Comparison of ENCODE assay signal across 28 mouse cellular contexts in genomic region chr17:46598963-46599362, GRCm38 (mm10).
"Had no signal": no experiment of that assay in that cellular context is flagged by ENCODE, and none has a peak within 500 bp of the region (broad histone marks: within the 10 kb centered on the region; RNA-seq: fewer than 3 reads in every experiment).

No protein-coding gene starts in this region.

- H3K27ac ChIP-seq: embryonic facial prominence, embryonic 10.5 days; embryonic facial prominence, embryonic 12.5 days; embryonic facial prominence, embryonic 13.5 days; embryonic facial prominence, embryonic 15.5 days; forebrain, embryonic 13.5 days; forebrain, embryonic 15.5 days; gastrocnemius, adult 2 months; heart, adult 2 months had no signal

- ATAC-seq: forebrain, embryonic 13.5 days; forebrain, embryonic 14.5 days; forebrain, embryonic 15.5 days; forebrain, embryonic 16.5 days; forebrain, postnatal 0 days had no signal

- H3K4me3 ChIP-seq: embryonic facial prominence, embryonic 10.5 days; embryonic facial prominence, embryonic 12.5 days; embryonic facial prominence, embryonic 13.5 days; embryonic facial prominence, embryonic 15.5 days; erythroblast, embryonic 14.5 days; forebrain, embryonic 10.5 days; forebrain, embryonic 12.5 days; forebrain, embryonic 13.5 days; forebrain, embryonic 15.5 days; gastrocnemius, adult 2 months; heart, adult 2 months had no signal

- DNase-seq: cerebellum, adult 2 months; cerebellum, adult 8-10 months; cerebellum, adult 9-10 months; cerebellum, postnatal 10 days; cerebellum, postnatal 14 days; cerebellum, postnatal 25 days; cerebellum, postnatal 36 days; embryo, embryonic 11 days; forebrain, postnatal 0 days; gastrocnemius, adult 2 months; gastrocnemius, postnatal 10 days; gastrocnemius, postnatal 14 days; gastrocnemius, postnatal 25 days; gastrocnemius, postnatal 36 days; heart, adult 11 months; heart, adult 18-20 months; heart, adult 2 months had no signal
